Mouse (Mus musculus): Measurements from ENCODE around the gene Cldn19.

GRCm38 (mm10) chr4:119239181-119239682, 16.0 kb upstream of the Cldn19 start:
- peak; percentile 63 for TF ChIP-seq CTCF (conservative IDR thresholded peaks at IDR 0.05; ENCODE audit: insufficient read depth, insufficient read length, low read depth, low read length)
- TF ChIP-seq POLR2A (IDR thresholded peaks at IDR 0.05; ENCODE audit: low read depth, low read length): no peak

All from kidney, adult 2 months (tissue).